Mouse (Mus musculus): ENCODE data around the gene Pigf. TPM values are rescaled to one million over a fixed set of nuclear protein-coding genes. Genes with fewer than 3 reads are reported as not detected.

The Pigf gene
- polyA plus RNA-seq, 1 experiment, result 11.7 TPM

- no peaks in the 10 kb centered on the region for H3K27me3 ChIP-seq (replicated peaks; ENCODE audit: control insufficient read depth, insufficient read depth, low read length)
- peaks cover 7% of the 10 kb centered on the region for H3K4me1 ChIP-seq (ENCODE audit: control insufficient read depth, insufficient read depth, low read length)
- H3K4me3 ChIP-seq (ENCODE audit: insufficient read depth, low read depth, low read length), result no peak overlapping the region
- no peak for DNase-seq
- TF ChIP-seq CTCF (conservative IDR thresholded peaks at IDR 0.05; ENCODE audit: insufficient read depth, insufficient read length, low read depth, low read length) (no peak), POLR2A (IDR thresholded peaks at IDR 0.05; ENCODE audit: low read depth, low read length) (no peak)
- WGBS, result 100% methylated on average over 1 of the region's 1 CpGs
- no peaks in the 10 kb centered on the region for H3K36me3 ChIP-seq (ENCODE audit: control insufficient read depth, insufficient read depth, low read length)
- no peak overlapping the region for H3K27ac ChIP-seq (ENCODE audit: insufficient read depth, low read depth, low read length)
These were observed 26.4 kb upstream of the Pigf start for GRCm38 (mm10) chr17:87051652-87052051.

GRCm38 (mm10) chr17:87050469-87051175 lies 25.4 kb upstream of the Pigf start:
- H3K36me3 ChIP-seq (ENCODE audit: control insufficient read depth, insufficient read depth, low read length), result no peaks in the 10 kb centered on the region
- TF ChIP-seq POLR2A (IDR thresholded peaks at IDR 0.05; ENCODE audit: low read depth, low read length) (no peak), CTCF (conservative IDR thresholded peaks at IDR 0.05; ENCODE audit: insufficient read depth, insufficient read length, low read depth, low read length) (no peak)
- H3K4me3 ChIP-seq (ENCODE audit: insufficient read depth, low read depth, low read length), result no peak overlapping the region
- 21% methylated on average over 9 of the region's 9 CpGs for WGBS
- H3K4me1 ChIP-seq (ENCODE audit: control insufficient read depth, insufficient read depth, low read length), result peaks cover 7% of the 10 kb centered on the region
- no peaks in the 10 kb centered on the region for H3K27me3 ChIP-seq (replicated peaks; ENCODE audit: control insufficient read depth, insufficient read depth, low read length)
- peak overlapping the region; percentile 90 for H3K27ac ChIP-seq (ENCODE audit: insufficient read depth, low read depth, low read length)
- DNase-seq, result peak; percentile 86

DNA sequence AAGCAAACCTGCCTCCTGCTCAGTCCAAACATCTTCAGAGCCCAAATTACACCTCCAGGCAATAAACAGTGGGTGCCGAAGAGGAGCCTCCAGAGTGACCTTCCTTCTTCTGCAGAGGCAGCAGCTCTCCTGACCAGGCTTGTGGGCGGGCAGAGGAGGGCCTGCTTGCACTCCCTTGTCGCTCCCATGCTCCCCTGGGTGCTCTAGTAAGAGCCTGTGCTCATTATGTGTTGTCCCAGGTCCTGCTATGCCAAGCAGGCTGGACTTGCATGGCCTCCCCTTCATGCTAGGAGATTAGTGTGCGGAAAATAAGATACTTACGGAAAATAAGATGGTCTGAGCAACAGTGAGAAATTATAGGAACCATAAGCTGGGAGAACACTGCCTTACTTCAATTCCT lies 24.5 kb upstream of the Pigf start:
- Histone ChIP-seq H3K36me3 (ENCODE audit: control insufficient read depth, insufficient read depth, low read length) (no peaks in the 10 kb centered on the region), H3K27me3 (replicated peaks; ENCODE audit: control insufficient read depth, insufficient read depth, low read length) (no peaks in the 10 kb centered on the region), H3K4me3 (ENCODE audit: insufficient read depth, low read depth, low read length) (no peak overlapping the region), H3K4me1 (ENCODE audit: control insufficient read depth, insufficient read depth, low read length) (peaks cover 2% of the 10 kb centered on the region), H3K27ac (ENCODE audit: insufficient read depth, low read depth, low read length) (peak overlapping the region; percentile 12; the same call in 1 of the 2 replicates)
- DNase-seq, result no peak
- no peak for TF ChIP-seq POLR2A (IDR thresholded peaks at IDR 0.05; ENCODE audit: low read depth, low read length)
- no peak for TF ChIP-seq CTCF (conservative IDR thresholded peaks at IDR 0.05; ENCODE audit: insufficient read depth, insufficient read length, low read depth, low read length)
- WGBS, result 73% methylated on average over 5 of the region's 5 CpGs

DNA sequence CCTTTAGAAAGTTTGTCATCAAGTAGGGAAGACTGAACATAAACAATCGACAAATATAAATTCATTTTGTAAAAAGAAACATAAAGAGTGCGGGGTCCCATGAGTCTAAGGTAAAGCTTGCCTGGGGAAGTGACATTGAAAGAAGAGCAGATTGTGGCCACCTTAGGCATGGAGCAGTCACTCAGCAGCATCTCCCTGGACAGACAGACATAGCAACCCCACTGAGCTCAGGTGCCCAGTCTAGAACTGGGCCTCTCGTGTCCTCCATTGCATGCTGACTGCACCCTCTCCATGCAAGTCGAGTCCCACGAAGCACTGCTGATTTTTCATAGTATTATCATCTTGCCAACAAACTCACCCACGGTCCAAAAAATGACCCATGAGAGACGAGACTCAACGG lies 19.6 kb upstream of the Pigf start:
- Histone ChIP-seq H3K27ac (ENCODE audit: insufficient read depth, low read depth, low read length) (no peak overlapping the region), H3K4me1 (ENCODE audit: control insufficient read depth, insufficient read depth, low read length) (no peaks in the 10 kb centered on the region; the same call in 1 of the 2 replicates), H3K4me3 (ENCODE audit: insufficient read depth, low read depth, low read length) (no peak overlapping the region), H3K36me3 (ENCODE audit: control insufficient read depth, insufficient read depth, low read length) (no peaks in the 10 kb centered on the region), H3K27me3 (replicated peaks; ENCODE audit: control insufficient read depth, insufficient read depth, low read length) (no peaks in the 10 kb centered on the region)
- WGBS, result 82% methylated on average over 8 of the region's 8 CpGs
- TF ChIP-seq POLR2A (IDR thresholded peaks at IDR 0.05; ENCODE audit: low read depth, low read length) (no peak), CTCF (conservative IDR thresholded peaks at IDR 0.05; ENCODE audit: insufficient read depth, insufficient read length, low read depth, low read length) (no peak)
- no peak for DNase-seq

DNA sequence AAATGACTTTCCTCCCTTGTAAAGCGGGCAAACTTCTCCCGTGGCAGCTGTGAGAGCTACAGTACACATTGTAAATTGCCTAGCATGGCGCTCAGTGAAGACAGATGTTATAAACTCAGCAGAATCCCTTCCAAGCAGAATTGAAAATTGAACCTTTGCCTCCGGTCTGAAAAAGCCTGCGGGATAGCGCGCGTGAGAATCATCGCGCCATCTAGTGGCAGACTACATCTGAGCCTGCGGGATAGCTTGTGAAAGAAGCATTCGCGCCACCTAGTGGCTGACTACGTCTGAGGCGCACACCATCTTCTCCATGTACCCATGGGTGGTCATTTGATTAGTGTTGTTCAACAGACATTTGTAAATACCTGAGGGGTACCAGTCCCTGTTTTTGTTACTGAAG lies 19.2 kb upstream of the Pigf start:
- DNase-seq, result peak; percentile 94
- no peaks in the 10 kb centered on the region for H3K36me3 ChIP-seq (ENCODE audit: control insufficient read depth, insufficient read depth, low read length)
- H3K27me3 ChIP-seq (replicated peaks; ENCODE audit: control insufficient read depth, insufficient read depth, low read length), result no peaks in the 10 kb centered on the region
- TF ChIP-seq CTCF (conservative IDR thresholded peaks at IDR 0.05; ENCODE audit: insufficient read depth, insufficient read length, low read depth, low read length) (peak; percentile 100), POLR2A (IDR thresholded peaks at IDR 0.05; ENCODE audit: low read depth, low read length) (no peak)
- H3K27ac ChIP-seq (ENCODE audit: insufficient read depth, low read depth, low read length), result no peak overlapping the region
- WGBS, result 2% methylated on average over 15 of the region's 15 CpGs
- no peak overlapping the region for H3K4me3 ChIP-seq (ENCODE audit: insufficient read depth, low read depth, low read length)
- no peaks in the 10 kb centered on the region; the same call in 1 of the 2 replicates for H3K4me1 ChIP-seq (ENCODE audit: control insufficient read depth, insufficient read depth, low read length)

DNA sequence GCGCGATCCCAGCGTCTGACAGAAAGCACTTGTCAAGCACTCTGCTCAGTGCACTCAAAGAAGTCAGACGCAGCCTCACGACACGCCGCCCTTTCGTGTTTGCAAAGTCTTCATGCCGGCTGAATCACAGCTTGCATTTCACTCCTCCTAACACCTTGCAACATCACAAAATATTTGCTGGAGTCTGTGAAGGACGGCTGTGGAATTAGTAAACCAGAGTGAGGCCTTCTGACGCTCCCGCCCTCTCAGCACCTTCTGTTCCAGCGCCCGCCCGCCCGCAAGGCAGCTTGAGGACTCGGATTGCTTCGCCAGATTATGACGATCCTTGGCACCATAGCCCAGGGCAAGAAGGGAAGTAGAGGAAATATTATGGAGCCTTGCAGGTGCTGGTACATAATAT lies 16.5 kb upstream of the Pigf start:
- no peak for DNase-seq
- H3K27ac ChIP-seq (ENCODE audit: insufficient read depth, low read depth, low read length), result no peak overlapping the region
- no peaks in the 10 kb centered on the region; the same call in 1 of the 2 replicates for H3K36me3 ChIP-seq (ENCODE audit: control insufficient read depth, insufficient read depth, low read length)
- no peaks in the 10 kb centered on the region for H3K27me3 ChIP-seq (replicated peaks; ENCODE audit: control insufficient read depth, insufficient read depth, low read length)
- H3K4me3 ChIP-seq (ENCODE audit: insufficient read depth, low read depth, low read length), result no peak overlapping the region
- TF ChIP-seq CTCF (conservative IDR thresholded peaks at IDR 0.05; ENCODE audit: insufficient read depth, insufficient read length, low read depth, low read length) (no peak), POLR2A (IDR thresholded peaks at IDR 0.05; ENCODE audit: low read depth, low read length) (no peak)
- WGBS, result 77% methylated on average over 19 of the region's 19 CpGs
- H3K4me1 ChIP-seq (ENCODE audit: control insufficient read depth, insufficient read depth, low read length), result no peaks in the 10 kb centered on the region; the same call in 1 of the 2 replicates

- Histone ChIP-seq H3K36me3 (ENCODE audit: control insufficient read depth, insufficient read depth, low read length) (peaks cover 3% of the 10 kb centered on the region), H3K4me1 (ENCODE audit: control insufficient read depth, insufficient read depth, low read length) (no peaks in the 10 kb centered on the region), H3K27me3 (replicated peaks; ENCODE audit: control insufficient read depth, insufficient read depth, low read length) (no peaks in the 10 kb centered on the region), H3K27ac (ENCODE audit: insufficient read depth, low read depth, low read length) (no peak overlapping the region), H3K4me3 (ENCODE audit: insufficient read depth, low read depth, low read length) (no peak overlapping the region)
- TF ChIP-seq POLR2A (IDR thresholded peaks at IDR 0.05; ENCODE audit: low read depth, low read length), result no peak
- no peak for TF ChIP-seq CTCF (conservative IDR thresholded peaks at IDR 0.05; ENCODE audit: insufficient read depth, insufficient read length, low read depth, low read length)
- 91% methylated on average over 5 of the region's 5 CpGs for WGBS
- no peak for DNase-seq
These were observed 13.3 kb upstream of the Pigf start for GRCm38 (mm10) chr17:87038496-87038895.
